Mouse (Mus musculus): ENCODE results near the gene Usp6nl. TPM values are rescaled to one million over a fixed set of nuclear protein-coding genes. Genes with fewer than 3 reads are reported as not detected.

Gene Usp6nl
- total and polyA plus RNA-seq, 3 experiments, result 2.0 to 6.6 (median 6.5) TPM

GRCm38 (mm10) chr2:6441688-6442087 lies 119.2 kb downstream of the Usp6nl start:
- no peak overlapping the region for H3K27ac ChIP-seq
- WGBS, result 79% methylated on average over 9 of the region's 9 CpGs
- intact Hi-C loops (cut with DNase I), result no loop called here

GRCm38 (mm10) chr2:6442302-6442701 lies 119.8 kb downstream of the Usp6nl start:
- no peak for DNase-seq
- no peak overlapping the region for H3K4me3 ChIP-seq
- no peaks in the 10 kb centered on the region for H3K79me2 ChIP-seq (replicated peaks; ENCODE audit: control insufficient read depth, insufficient read depth, low read length)
- no peaks in the 10 kb centered on the region for H3K36me3 ChIP-seq (ENCODE audit: control insufficient read depth, insufficient read depth, low read length)
- 76% methylated on average over 10 of the region's 10 CpGs for WGBS
- no peaks in the 10 kb centered on the region for H3K4me1 ChIP-seq (ENCODE audit: control insufficient read depth, insufficient read depth, low read length)
- no peak overlapping the region for H3K9ac ChIP-seq (ENCODE audit: low read depth, low read length)
- no peak overlapping the region for H3K27ac ChIP-seq
- TF ChIP-seq EP300 (IDR thresholded peaks at IDR 0.05; ENCODE audit: insufficient read depth, low read depth, low read length) (no peak), CTCF (IDR thresholded peaks at IDR 0.05) (no peak), POLR2A (IDR thresholded peaks at IDR 0.05; ENCODE audit: insufficient read depth, low read depth, low read length) (no peak)
- H3K27me3 ChIP-seq (ENCODE audit: control insufficient read depth, insufficient read depth, low read length), result no peaks in the 10 kb centered on the region
- intact Hi-C loops (cut with DNase I), result no loop called here

More at GRCm38 (mm10) chr2:6441688-6442087, 119.2 kb downstream of the Usp6nl start:
- H3K27me3 ChIP-seq (ENCODE audit: control insufficient read depth, insufficient read depth, low read length), result no peaks in the 10 kb centered on the region
- no peak for DNase-seq
- no peak overlapping the region for H3K9ac ChIP-seq (ENCODE audit: low read depth, low read length)
- TF ChIP-seq POLR2A (IDR thresholded peaks at IDR 0.05; ENCODE audit: insufficient read depth, low read depth, low read length) (no peak), CTCF (IDR thresholded peaks at IDR 0.05) (no peak), EP300 (IDR thresholded peaks at IDR 0.05; ENCODE audit: insufficient read depth, low read depth, low read length) (no peak)
- H3K4me3 ChIP-seq, result no peak overlapping the region
- H3K36me3 ChIP-seq (ENCODE audit: control insufficient read depth, insufficient read depth, low read length), result no peaks in the 10 kb centered on the region
- no peaks in the 10 kb centered on the region for H3K4me1 ChIP-seq (ENCODE audit: control insufficient read depth, insufficient read depth, low read length)
- H3K79me2 ChIP-seq (replicated peaks; ENCODE audit: control insufficient read depth, insufficient read depth, low read length), result no peaks in the 10 kb centered on the region

GRCm38 (mm10) chr2:6444015-6444414 lies 121.5 kb downstream of the Usp6nl start:
- Histone ChIP-seq H3K27me3 (ENCODE audit: control insufficient read depth, insufficient read depth, low read length) (no peaks in the 10 kb centered on the region), H3K4me1 (ENCODE audit: control insufficient read depth, insufficient read depth, low read length) (no peaks in the 10 kb centered on the region), H3K9ac (ENCODE audit: low read depth, low read length) (no peak overlapping the region), H3K79me2 (replicated peaks; ENCODE audit: control insufficient read depth, insufficient read depth, low read length) (no peaks in the 10 kb centered on the region), H3K4me3 (no peak overlapping the region), H3K36me3 (ENCODE audit: control insufficient read depth, insufficient read depth, low read length) (no peaks in the 10 kb centered on the region), H3K27ac (no peak overlapping the region)
- intact Hi-C loops (cut with DNase I), result no loop called here
- no peak for DNase-seq
- WGBS, result 96% methylated on average over 4 of the region's 4 CpGs
- TF ChIP-seq POLR2A (IDR thresholded peaks at IDR 0.05; ENCODE audit: insufficient read depth, low read depth, low read length), result no peak
- no peak for TF ChIP-seq EP300 (IDR thresholded peaks at IDR 0.05; ENCODE audit: insufficient read depth, low read depth, low read length)
- TF ChIP-seq CTCF (IDR thresholded peaks at IDR 0.05), result no peak

GRCm38 (mm10) chr2:6444723-6445169 lies 122.3 kb downstream of the Usp6nl start:
- no peak for DNase-seq
- intact Hi-C loops (cut with DNase I), result no loop called here
- H3K79me2 ChIP-seq (replicated peaks; ENCODE audit: control insufficient read depth, insufficient read depth, low read length), result no peaks in the 10 kb centered on the region
- TF ChIP-seq EP300 (IDR thresholded peaks at IDR 0.05; ENCODE audit: insufficient read depth, low read depth, low read length) (no peak), POLR2A (IDR thresholded peaks at IDR 0.05; ENCODE audit: insufficient read depth, low read depth, low read length) (no peak), CTCF (IDR thresholded peaks at IDR 0.05) (no peak)
- H3K9ac ChIP-seq (ENCODE audit: low read depth, low read length), result no peak overlapping the region
- no peak overlapping the region for H3K4me3 ChIP-seq
- H3K27ac ChIP-seq, result no peak overlapping the region
- no peaks in the 10 kb centered on the region for H3K36me3 ChIP-seq (ENCODE audit: control insufficient read depth, insufficient read depth, low read length)
- 78% methylated on average over 4 of the region's 4 CpGs for WGBS
- no peaks in the 10 kb centered on the region for H3K27me3 ChIP-seq (ENCODE audit: control insufficient read depth, insufficient read depth, low read length)
- no peaks in the 10 kb centered on the region for H3K4me1 ChIP-seq (ENCODE audit: control insufficient read depth, insufficient read depth, low read length)

DNA sequence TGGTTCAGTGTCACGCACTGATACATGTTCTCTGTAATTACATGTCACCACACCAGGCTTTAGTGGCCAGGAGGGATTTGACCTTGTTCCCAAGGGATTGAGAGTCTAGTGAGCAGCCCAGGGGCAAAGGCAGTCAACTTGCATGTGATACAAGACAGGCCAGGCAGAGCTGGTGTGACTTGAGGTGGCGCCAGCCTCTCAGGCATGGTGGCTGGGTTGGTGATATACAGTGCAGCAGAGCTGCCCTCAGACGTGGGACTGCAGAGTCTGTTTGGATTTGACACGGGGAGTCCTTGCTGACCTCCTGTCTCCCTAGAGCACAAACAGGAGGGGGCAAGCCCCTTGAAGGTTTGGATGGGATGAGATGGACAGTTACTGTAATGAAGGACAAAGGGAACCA lies 123.4 kb downstream of the Usp6nl start:
- Histone ChIP-seq H3K27ac (no peak overlapping the region), H3K4me3 (no peak overlapping the region), H3K36me3 (ENCODE audit: control insufficient read depth, insufficient read depth, low read length) (no peaks in the 10 kb centered on the region), H3K27me3 (ENCODE audit: control insufficient read depth, insufficient read depth, low read length) (no peaks in the 10 kb centered on the region), H3K9ac (ENCODE audit: low read depth, low read length) (no peak overlapping the region), H3K79me2 (replicated peaks; ENCODE audit: control insufficient read depth, insufficient read depth, low read length) (no peaks in the 10 kb centered on the region), H3K4me1 (ENCODE audit: control insufficient read depth, insufficient read depth, low read length) (no peaks in the 10 kb centered on the region)
- TF ChIP-seq POLR2A (IDR thresholded peaks at IDR 0.05; ENCODE audit: insufficient read depth, low read depth, low read length) (no peak), EP300 (IDR thresholded peaks at IDR 0.05; ENCODE audit: insufficient read depth, low read depth, low read length) (no peak), CTCF (IDR thresholded peaks at IDR 0.05) (no peak)
- DNase-seq, result no peak
- intact Hi-C loops (cut with DNase I), result no loop called here
- 85% methylated on average over 4 of the region's 4 CpGs for WGBS

GRCm38 (mm10) chr2:6448880-6449279 lies 126.4 kb downstream of the Usp6nl start:
- intact Hi-C loops (cut with DNase I), result no loop called here
- H3K79me2 ChIP-seq (replicated peaks; ENCODE audit: control insufficient read depth, insufficient read depth, low read length), result no peaks in the 10 kb centered on the region
- no peak for DNase-seq
- H3K9ac ChIP-seq (ENCODE audit: low read depth, low read length), result no peak overlapping the region
- no peak overlapping the region for H3K4me3 ChIP-seq
- H3K27me3 ChIP-seq (ENCODE audit: control insufficient read depth, insufficient read depth, low read length), result no peaks in the 10 kb centered on the region
- no peaks in the 10 kb centered on the region for H3K36me3 ChIP-seq (ENCODE audit: control insufficient read depth, insufficient read depth, low read length)
- no peaks in the 10 kb centered on the region for H3K4me1 ChIP-seq (ENCODE audit: control insufficient read depth, insufficient read depth, low read length)
- no peak for TF ChIP-seq CTCF (IDR thresholded peaks at IDR 0.05)
- no peak for TF ChIP-seq POLR2A (IDR thresholded peaks at IDR 0.05; ENCODE audit: insufficient read depth, low read depth, low read length)
- TF ChIP-seq EP300 (IDR thresholded peaks at IDR 0.05; ENCODE audit: insufficient read depth, low read depth, low read length), result no peak
- 97% methylated on average over 2 of the region's 2 CpGs for WGBS
- H3K27ac ChIP-seq, result no peak overlapping the region

Data from heart, adult 2 months (tissue).